Mouse (Mus musculus) stomach, embryonic 16.5 days (tissue): ENCODE data around the gene Rec8. TPM values are rescaled to one million over a fixed set of nuclear protein-coding genes. Genes with fewer than 3 reads are reported as not detected.
A peak's percentile ranks its signal among the peaks of the same experiment; 100 is the strongest.

ENCODE experiments used
- ATAC-seq: fragments of 200-750 bp; cut with Nextera tagmentation; 2 replicates; pipeline ENCODE4 v1.8.0; 2017; ENCODE audit warnings: moderate number of reproducible peaks, moderate TSS enrichment; ENCODE audit not compliant: insufficient read depth, low FRiP score
- H3K27ac ChIP-seq: fragments of 300-500 bp; sonication (generic); 2 replicates; pipeline ENCODE4 v1.5.1; 2014; ENCODE audit warnings: low read length
- H3K27me3 ChIP-seq: fragments of 300-500 bp; sonication (generic); 2 replicates; pipeline ENCODE4 v1.6.1; 2014; ENCODE audit warnings: low read length, control low read depth, mixed read lengths; ENCODE audit not compliant: control insufficient read depth, insufficient read depth
- H3K36me3 ChIP-seq: fragments of 300-500 bp; sonication (generic); 2 replicates; pipeline ENCODE4 v1.6.1; 2014; ENCODE audit warnings: low read length; ENCODE audit not compliant: control insufficient read depth, insufficient read depth
- H3K4me1 ChIP-seq: fragments of 300-500 bp; sonication (generic); 2 replicates; pipeline ENCODE4 v1.6.1; 2014; ENCODE audit warnings: low read length, control low read depth, mixed read lengths; ENCODE audit not compliant: control insufficient read depth, insufficient read depth
- H3K4me2 ChIP-seq: fragments of 300-500 bp; sonication (generic); 2 replicates; pipeline ENCODE4 v1.6.1; 2014; ENCODE audit warnings: low read depth, low read length, mixed read lengths
- H3K4me3 ChIP-seq: fragments of 300-500 bp; sonication (generic); replicated peaks from 2 replicates; pipeline ENCODE4 v1.5.1; 2014; ENCODE audit warnings: mild to moderate bottlenecking, low read length
- H3K9ac ChIP-seq: fragments of 300-500 bp; sonication (generic); 2 replicates; pipeline ENCODE4 v1.6.1; 2014; ENCODE audit warnings: low read length
- H3K9me3 ChIP-seq: fragments of 300-500 bp; sonication (generic); replicated peaks from 2 replicates; pipeline ENCODE4 v1.6.1; 2016; ENCODE audit warnings: low read length, control low read depth; ENCODE audit not compliant: control insufficient read depth
- WGBS: fragments of 180-500 bp; shearing (Covaris S2); extraction: QIAGEN DNeasy Blood & Tissue Kit; methylation state at CpG from one replicate; pipeline ENCODE4 v1.1.7; 2014; 5-methylcytosine and 5-hydroxymethylcytosine counted together
- polyA plus RNA-seq: library from polyadenylated mRNA; unstranded; fragments of >200 nt; fragmentation: Nextera tagmentation; extraction: Ambion mirVana; gene quantifications from 2 replicates; pipeline ENCODE4 v1.2.1, GENCODE M21; 2015

The Rec8 gene
- polyA plus RNA-seq, 1 experiment from 2014 or later, result 10.9 TPM

DNA sequence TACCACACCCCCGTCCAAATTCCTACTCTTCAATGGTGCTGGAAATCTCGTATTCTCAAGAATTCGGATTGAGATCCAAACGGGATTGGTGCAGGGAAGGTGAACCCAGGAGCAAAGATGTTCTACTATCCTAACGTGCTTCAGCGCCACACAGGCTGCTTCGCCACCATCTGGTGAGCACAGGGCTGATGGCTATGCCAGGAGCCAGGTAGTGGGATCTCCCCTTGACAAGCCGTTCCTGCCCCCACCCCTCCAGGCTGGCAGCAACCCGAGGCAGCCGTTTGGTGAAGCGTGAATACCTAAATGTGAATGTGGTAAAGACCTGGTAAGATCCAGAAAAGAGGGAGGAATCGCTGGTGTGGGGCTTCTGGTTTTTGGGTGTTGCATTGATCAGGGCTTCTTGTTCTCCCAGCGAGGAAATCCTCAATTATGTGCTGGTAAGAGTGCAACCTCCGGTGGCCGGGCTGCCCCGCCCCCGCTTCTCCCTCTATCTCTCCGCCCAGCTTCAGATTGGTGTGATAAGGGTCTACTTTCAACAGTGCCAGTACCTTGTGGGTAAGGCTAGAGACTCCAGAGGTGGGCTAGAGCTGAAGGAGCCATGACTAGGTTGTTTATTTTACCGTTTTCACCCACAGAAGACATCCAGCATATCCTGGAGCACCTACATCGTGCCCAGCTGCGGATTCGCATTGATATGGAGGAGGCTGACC lies 804 bp downstream of the Rec8 start:
- peak overlapping the region; percentile 32 for H3K4me3 ChIP-seq
- peaks cover 8% of the 10 kb centered on the region for H3K4me1 ChIP-seq
- no peaks in the 10 kb centered on the region for H3K9me3 ChIP-seq
- peak overlapping the region; percentile 46 for H3K9ac ChIP-seq
- H3K27ac ChIP-seq, result no peak overlapping the region
- peak; percentile 41; the same call in 1 of the 2 replicates for ATAC-seq
- H3K27me3 ChIP-seq, result no peaks in the 10 kb centered on the region
- 28% methylated on average over 22 of the region's 22 CpGs for WGBS
- H3K4me2 ChIP-seq, result peak overlapping the region; percentile 51
- H3K36me3 ChIP-seq, result no peaks in the 10 kb centered on the region

DNA sequence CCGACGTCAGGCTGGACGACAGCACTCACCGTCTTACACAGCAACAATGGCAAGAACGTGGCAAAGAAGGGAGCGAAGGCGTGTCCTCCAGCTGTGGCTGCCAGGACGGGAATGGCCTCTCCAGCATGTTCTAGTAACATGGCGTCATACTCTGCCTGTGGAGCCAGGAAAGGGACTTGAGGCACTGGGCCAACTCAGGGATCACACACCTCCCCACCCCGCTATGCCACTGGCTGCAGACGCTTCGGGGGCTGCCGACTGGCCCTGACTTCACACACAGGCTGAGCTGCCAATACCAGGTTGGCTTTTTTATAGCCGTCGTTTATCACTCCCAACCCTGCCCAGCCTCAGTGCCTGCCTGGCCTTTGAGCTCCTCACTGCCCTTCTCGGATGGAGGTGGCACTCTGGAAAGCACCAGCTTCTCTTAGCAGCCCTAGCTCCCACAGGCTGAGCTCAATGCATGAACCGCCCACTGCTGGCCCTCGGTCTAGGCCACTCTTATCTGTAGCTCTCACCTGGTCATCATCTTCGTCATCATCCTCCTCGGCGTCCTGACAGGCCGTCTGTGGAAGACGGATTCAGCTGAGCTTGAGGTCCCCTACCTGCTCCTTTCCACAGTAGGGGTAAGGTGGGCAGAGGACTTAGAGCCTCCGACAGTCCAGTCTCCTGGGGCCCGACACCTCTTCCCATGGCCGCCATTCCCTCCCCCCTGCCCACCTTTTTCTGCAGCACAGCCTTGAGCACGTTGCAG lies 10.4 kb downstream of the Rec8 start:
- no peaks in the 10 kb centered on the region for H3K9me3 ChIP-seq
- 84% methylated on average over 27 of the region's 27 CpGs for WGBS
- ATAC-seq, result no peak
- no peak overlapping the region for H3K9ac ChIP-seq
- H3K4me2 ChIP-seq, result no peak overlapping the region
- no peak overlapping the region for H3K4me3 ChIP-seq
- H3K27me3 ChIP-seq, result no peaks in the 10 kb centered on the region
- H3K27ac ChIP-seq, result no peak overlapping the region
- no peaks in the 10 kb centered on the region for H3K4me1 ChIP-seq
- H3K36me3 ChIP-seq, result peaks cover 26% of the 10 kb centered on the region

DNA sequence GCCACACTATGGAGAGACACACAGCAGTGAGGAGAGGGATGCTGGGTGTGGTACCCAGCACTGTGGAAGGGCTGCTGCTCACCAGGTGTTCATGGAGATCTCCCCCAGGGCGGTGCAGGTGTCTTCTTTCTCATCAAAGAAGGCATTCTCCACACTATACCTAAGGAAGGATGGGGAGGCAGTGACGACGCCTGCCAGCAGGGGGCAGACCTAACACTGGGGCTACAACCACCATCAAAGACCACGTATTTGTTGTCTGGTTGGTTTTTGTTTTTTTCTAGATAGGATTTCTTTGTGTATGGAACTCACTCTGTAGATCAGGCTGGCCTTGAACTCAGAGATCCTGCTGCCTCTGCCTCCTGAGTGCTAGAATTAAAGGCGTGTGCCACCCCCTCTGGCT lies 11.5 kb downstream of the Rec8 start:
- Histone ChIP-seq H3K27ac (no peak overlapping the region), H3K4me1 (peaks cover 4% of the 10 kb centered on the region; the same call in 1 of the 2 replicates), H3K4me3 (no peak overlapping the region), H3K9ac (no peak overlapping the region), H3K9me3 (no peaks in the 10 kb centered on the region), H3K4me2 (no peak overlapping the region), H3K36me3 (peaks cover 30% of the 10 kb centered on the region), H3K27me3 (no peaks in the 10 kb centered on the region)
- no peak for ATAC-seq
- WGBS, result 51% methylated on average over 5 of the region's 5 CpGs

DNA sequence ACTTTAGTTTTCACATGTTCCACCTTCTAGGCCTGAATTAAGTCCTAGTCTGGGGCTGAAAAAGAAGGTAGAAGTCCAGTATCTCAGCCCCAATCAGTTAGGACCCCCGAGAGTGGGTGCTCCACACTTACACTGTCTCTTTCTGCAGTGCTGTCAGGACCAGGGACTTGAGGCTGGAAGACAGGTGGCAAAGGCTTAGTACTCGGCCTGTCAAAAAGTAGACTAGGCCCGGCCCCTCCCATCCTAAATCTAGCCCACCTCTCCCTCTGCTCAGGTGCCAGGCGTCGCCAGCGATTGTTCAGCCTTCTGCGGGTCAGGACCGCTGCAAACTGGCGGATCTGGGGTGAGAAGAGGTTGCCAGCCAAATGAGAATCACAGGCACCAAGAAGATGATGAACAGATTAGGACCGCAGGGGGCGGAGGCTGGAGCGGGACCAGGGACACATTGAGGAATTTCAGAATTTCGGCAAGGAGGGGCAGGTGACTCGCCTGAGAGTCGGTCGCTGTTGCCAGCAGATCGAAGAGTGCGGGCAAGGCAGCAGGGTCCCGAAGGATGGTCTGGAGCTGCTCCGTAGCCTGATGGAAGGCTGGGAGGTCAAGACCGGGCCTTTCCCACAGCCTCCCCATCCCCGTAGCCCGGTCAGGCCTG lies 17.2 kb downstream of the Rec8 start:
- H3K4me1 ChIP-seq, result peaks cover 15% of the 10 kb centered on the region
- H3K9ac ChIP-seq, result peak overlapping the region; percentile 79
- peak overlapping the region; percentile 70 for H3K4me3 ChIP-seq
- H3K27ac ChIP-seq, result peak overlapping the region; percentile 47; the same call in 1 of the 2 replicates
- peaks cover 24% of the 10 kb centered on the region for H3K36me3 ChIP-seq
- peak overlapping the region; percentile 86 for H3K4me2 ChIP-seq
- peak; percentile 51 for ATAC-seq
- H3K9me3 ChIP-seq, result no peaks in the 10 kb centered on the region
- no peaks in the 10 kb centered on the region for H3K27me3 ChIP-seq
- WGBS, result 2% methylated on average over 23 of the region's 23 CpGs

DNA sequence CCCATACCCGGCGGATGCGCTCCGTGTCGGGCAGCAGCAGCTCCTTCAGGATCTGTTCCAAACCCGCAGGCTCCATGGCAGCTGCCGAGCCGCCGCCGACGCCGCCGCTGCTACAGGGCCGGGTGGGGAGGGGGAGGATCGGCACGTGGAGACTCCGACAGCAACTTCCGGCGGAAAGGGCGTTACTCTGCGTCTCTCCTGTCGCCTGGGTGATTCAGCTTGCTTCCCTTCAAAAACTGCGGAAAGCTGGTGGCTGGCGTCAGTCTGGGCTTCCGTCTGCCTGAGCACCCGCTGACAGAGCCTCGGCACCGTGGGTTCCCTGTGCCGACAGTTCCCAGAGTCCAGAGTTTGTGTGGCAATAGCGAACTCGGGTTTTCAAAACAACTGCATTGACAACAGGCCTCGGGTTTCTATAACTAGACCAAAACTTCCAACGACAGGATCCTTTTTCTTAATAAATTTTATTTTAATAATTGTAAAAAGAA lies 17.7 kb downstream of the Rec8 start, which contains the start of gene Ipo4:
Gene Ipo4 (minus strand): TSS at position 435 of the 485 bp plus-strand sequence.
- H3K9me3 ChIP-seq, result no peaks in the 10 kb centered on the region

DNA sequence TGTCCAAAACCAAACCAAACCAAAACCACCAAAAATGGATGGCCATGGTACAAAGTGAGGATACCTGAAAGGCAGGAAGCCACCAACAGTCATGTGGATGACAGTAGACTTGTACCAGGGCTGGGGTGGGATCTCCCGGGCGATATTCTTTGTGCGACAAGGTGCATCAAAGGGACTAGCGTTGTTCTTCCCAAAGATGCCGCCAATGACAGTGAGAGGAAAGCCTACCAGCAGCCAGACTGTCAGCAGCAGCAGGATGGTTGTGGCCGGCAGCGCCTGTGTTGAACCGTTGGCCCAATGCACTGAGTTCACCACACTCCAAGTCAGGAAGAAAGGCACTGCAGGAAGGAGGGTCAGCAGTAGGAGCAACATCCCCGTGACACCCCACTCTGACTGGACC lies 20.0 kb downstream of the Rec8 start, which contains the start of gene Gm49378:
Gene Gm49378 (minus strand): TSS at position 101 of the 400 bp plus-strand sequence.
- 95% methylated on average over 9 of the region's 9 CpGs for WGBS
- no peak within 1 kb of the TSS for H3K9ac ChIP-seq
- peaks cover 29% of the 10 kb centered on the region for H3K36me3 ChIP-seq
- no peak within 1 kb of the TSS for H3K27ac ChIP-seq
- no peaks in the 10 kb centered on the region for H3K9me3 ChIP-seq
- H3K4me1 ChIP-seq, result peaks cover 21% of the 10 kb centered on the region
- H3K4me3 ChIP-seq, result no peak within 1 kb of the TSS
- no peak for ATAC-seq
- H3K27me3 ChIP-seq, result no peaks in the 10 kb centered on the region
- no peak within 1 kb of the TSS for H3K4me2 ChIP-seq

More for the DNA sequence above, 17.7 kb downstream of the Rec8 start, which contains the start of gene Ipo4:
- peak within 1 kb of the TSS; percentile 47; the same call in 1 of the 2 replicates for H3K27ac ChIP-seq
- ATAC-seq, result peak; percentile 75
- H3K4me1 ChIP-seq, result peaks cover 15% of the 10 kb centered on the region
- peak within 1 kb of the TSS; percentile 70 for H3K4me3 ChIP-seq
- WGBS, result under 1% methylated on average over 33 of the region's 33 CpGs
- H3K36me3 ChIP-seq, result peaks cover 29% of the 10 kb centered on the region
- H3K27me3 ChIP-seq, result no peaks in the 10 kb centered on the region
- peak within 1 kb of the TSS; percentile 86 for H3K4me2 ChIP-seq
- peak within 1 kb of the TSS; percentile 79 for H3K9ac ChIP-seq

DNA sequence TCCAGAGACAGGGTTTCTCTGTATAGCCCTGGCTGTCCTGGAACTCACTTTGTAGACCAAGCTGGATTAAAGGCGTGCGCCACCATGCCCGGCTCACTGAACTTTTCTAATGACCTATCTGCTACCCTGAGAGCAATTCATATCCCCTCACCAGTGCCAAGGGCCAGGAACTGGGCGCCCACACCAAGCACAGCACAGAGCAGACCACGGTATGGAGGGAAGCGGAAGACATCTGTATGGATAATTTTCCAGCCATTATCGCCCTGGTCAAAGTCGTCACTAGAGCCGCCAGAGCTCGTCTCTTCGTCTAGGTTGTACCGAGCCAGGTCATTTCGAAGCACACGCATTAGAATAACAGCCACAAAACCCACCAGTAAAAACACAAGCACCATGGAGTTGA lies 23.0 kb downstream of the Rec8 start:
- peaks cover 24% of the 10 kb centered on the region for H3K36me3 ChIP-seq
- no peak overlapping the region for H3K9ac ChIP-seq
- no peak for ATAC-seq
- 97% methylated on average over 14 of the region's 14 CpGs for WGBS
- no peak overlapping the region for H3K4me3 ChIP-seq
- H3K4me1 ChIP-seq, result peaks cover 22% of the 10 kb centered on the region
- no peak overlapping the region for H3K4me2 ChIP-seq
- H3K9me3 ChIP-seq, result no peaks in the 10 kb centered on the region
- H3K27ac ChIP-seq, result no peak overlapping the region
- no peaks in the 10 kb centered on the region for H3K27me3 ChIP-seq

DNA sequence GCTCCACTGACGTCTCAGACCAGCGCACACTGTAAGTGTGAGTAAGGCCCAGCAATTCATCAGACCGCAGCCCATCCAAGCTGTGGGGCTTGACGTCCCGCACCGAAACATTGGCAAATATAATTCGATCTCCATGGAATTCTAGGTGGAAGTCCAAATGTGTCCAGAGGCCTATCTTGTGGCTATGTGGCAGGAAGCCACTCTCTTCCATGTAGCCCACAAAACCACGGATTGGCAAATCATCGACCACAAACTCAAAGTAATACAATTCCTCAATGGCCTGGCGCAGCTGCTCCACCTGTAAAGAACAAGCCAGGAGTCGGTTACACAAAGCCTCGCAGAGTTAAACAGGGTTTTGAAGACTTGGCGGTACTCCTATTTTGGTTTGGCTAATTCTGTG lies 23.5 kb downstream of the Rec8 start:
- Histone ChIP-seq H3K4me1 (peaks cover 17% of the 10 kb centered on the region), H3K9me3 (no peaks in the 10 kb centered on the region), H3K36me3 (peaks cover 22% of the 10 kb centered on the region), H3K9ac (no peak overlapping the region), H3K27ac (no peak overlapping the region), H3K27me3 (no peaks in the 10 kb centered on the region), H3K4me2 (no peak overlapping the region), H3K4me3 (no peak overlapping the region)
- WGBS, result 92% methylated on average over 13 of the region's 13 CpGs
- ATAC-seq, result no peak
